In the genomic region with DNA sequence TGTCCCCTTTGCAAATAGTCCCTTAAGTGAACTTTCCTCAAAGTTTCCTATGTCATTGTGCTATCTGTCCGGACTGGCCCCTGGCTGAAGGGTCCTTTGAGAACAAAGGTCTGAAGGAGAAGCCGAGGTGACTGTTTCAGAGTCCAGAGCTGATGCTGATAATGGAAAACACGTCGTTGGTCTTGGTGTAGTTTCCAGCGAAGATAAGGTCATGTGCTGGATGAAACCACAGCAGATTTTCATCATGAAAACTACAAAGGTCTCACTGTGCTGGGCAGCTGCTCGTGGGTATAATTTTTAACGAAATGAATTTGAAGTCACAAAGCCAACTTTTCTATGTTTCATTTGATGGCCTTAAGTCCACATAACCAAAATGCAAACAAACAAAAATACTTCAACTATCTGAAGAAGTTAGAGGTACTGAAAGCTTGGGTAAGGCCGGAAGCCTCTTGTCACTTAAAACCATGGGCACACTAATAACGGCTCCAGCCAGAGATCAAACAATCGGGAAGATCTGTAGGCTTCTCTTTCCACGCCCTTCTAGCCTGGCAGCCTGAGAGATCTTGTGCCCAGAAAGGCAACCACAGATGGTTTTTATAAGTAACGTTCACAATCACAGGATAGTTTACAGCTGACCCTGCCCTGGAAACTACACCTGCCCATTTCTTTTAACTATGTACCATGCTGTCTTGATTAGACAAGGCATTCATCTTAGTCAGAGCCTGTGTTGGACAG, we compare ENCODE assay signal across 2 mouse cellular contexts.
TF ChIP-seq lines count a peak whose summit lies in the region.

No protein-coding gene starts in this region.

TF ChIP-seq in MEL, 35 proteins besides CTCF, POLR2A, EP300 and RAD21:
- TF ChIP-seq USF1 (IDR thresholded peaks at IDR 0.05; ENCODE audit: low read depth, low read length), result peak; percentile 69
- peak; percentile 75; the same call in 1 of the 2 replicates for TF ChIP-seq BHLHE40 (IDR thresholded peaks at IDR 0.05; ENCODE audit: borderline replicate concordance, low read depth, low read length)
- no peak for TF ChIP-seq ZMIZ1 (IDR thresholded peaks at IDR 0.05; ENCODE audit: low read depth, low read length)
- peak; percentile 49; the same call in 1 of the 2 replicates for TF ChIP-seq GATA1 (IDR thresholded peaks at IDR 0.05; ENCODE audit: low read depth, low read length)

TF ChIP-seq in myocyte, 11 proteins besides CTCF, POLR2A, EP300 and RAD21:
- TF ChIP-seq TCF12 (IDR thresholded peaks at IDR 0.05; ENCODE audit: insufficient read depth, poor library complexity, severe bottlenecking), result no peak
- TF ChIP-seq MYOD1 (IDR thresholded peaks at IDR 0.05; ENCODE audit: control insufficient read depth in 1 of 3, insufficient read length in 2 of 3, low read depth in 2 of 3), result peak in 1 of 3 experiments; percentile 44
